Mouse (Mus musculus): ENCODE measurements at regions not wholly inside any gene's neighbourhood (a gene's known extent, or its start where the extent isn't known, plus 50 kb on each side); places are given as distances from the start of the nearest gene placed in this dataset.

GRCm38 (mm10) chr9:43930476-43930875 lies 112.7 kb upstream of the Thy1 start:
- TF ChIP-seq E2F4 (IDR thresholded peaks at IDR 0.05; ENCODE audit: insufficient read depth) (no peak), POLR2A (IDR thresholded peaks at IDR 0.05; ENCODE audit: insufficient read length, low read depth) (no peak), MYOD1 (IDR thresholded peaks at IDR 0.05; ENCODE audit: control insufficient read depth in 1 of 3, insufficient read length in 2 of 3, low read depth in 2 of 3) (no peak), USF1 (IDR thresholded peaks at IDR 0.05; ENCODE audit: low read depth) (no peak), POLR2AphosphoS2 (IDR thresholded peaks at IDR 0.05; ENCODE audit: insufficient read length, low read depth) (no peak), SRF (IDR thresholded peaks at IDR 0.05; ENCODE audit: control insufficient read depth, insufficient read length, low read depth) (no peak), MAX (IDR thresholded peaks at IDR 0.05; ENCODE audit: low read depth) (no peak), CEBPB (IDR thresholded peaks at IDR 0.05; ENCODE audit: insufficient read depth, poor library complexity, severe bottlenecking) (no peak), REST (IDR thresholded peaks at IDR 0.05; ENCODE audit: insufficient read depth, insufficient read length) (no peak)
